Mouse (Mus musculus) kidney, adult 18-20 months (tissue): ENCODE measurements around the gene Mcfd2.

ENCODE experiments used
- DNase-seq: peaks from one replicate; pipeline ENCODE4 v3.0.0; 2021

Gene Mcfd2

GRCm38 (mm10) chr17:87236725-87237650, 28.7 kb downstream of the Mcfd2 start:
- DNase-seq = peak; percentile 19

- DNase-seq = no peak
Measured at GRCm38 (mm10) chr17:87235019-87235418, 30.7 kb downstream of the Mcfd2 start.

- DNase-seq = no peak
Measured at GRCm38 (mm10) chr17:87227878-87228277, 37.9 kb downstream of the Mcfd2 start.

- DNase-seq = peak; percentile 43
Measured at GRCm38 (mm10) chr17:87226079-87226640, 39.6 kb downstream of the Mcfd2 start.

GRCm38 (mm10) chr17:87225384-87225783, 40.4 kb downstream of the Mcfd2 start:
- no peak for DNase-seq

GRCm38 (mm10) chr17:87224461-87224860, 41.3 kb downstream of the Mcfd2 start:
- DNase-seq = no peak

- no peak for DNase-seq
Measured at GRCm38 (mm10) chr17:87219456-87219855, 46.3 kb downstream of the Mcfd2 start.

- DNase-seq = no peak
Measured at GRCm38 (mm10) chr17:87214523-87214922, 51.2 kb downstream of the Mcfd2 start.

GRCm38 (mm10) chr17:87210525-87210924, 55.2 kb downstream of the Mcfd2 start:
- DNase-seq = no peak

- no peak for DNase-seq
Measured at GRCm38 (mm10) chr17:87206885-87207284, 58.9 kb downstream of the Mcfd2 start.
